Mouse (Mus musculus): ENCODE measurements at regions not wholly inside any gene's neighbourhood (a gene's known extent, or its start where the extent isn't known, plus 50 kb on each side); places are given as distances from the start of the nearest gene placed in this dataset.

DNA sequence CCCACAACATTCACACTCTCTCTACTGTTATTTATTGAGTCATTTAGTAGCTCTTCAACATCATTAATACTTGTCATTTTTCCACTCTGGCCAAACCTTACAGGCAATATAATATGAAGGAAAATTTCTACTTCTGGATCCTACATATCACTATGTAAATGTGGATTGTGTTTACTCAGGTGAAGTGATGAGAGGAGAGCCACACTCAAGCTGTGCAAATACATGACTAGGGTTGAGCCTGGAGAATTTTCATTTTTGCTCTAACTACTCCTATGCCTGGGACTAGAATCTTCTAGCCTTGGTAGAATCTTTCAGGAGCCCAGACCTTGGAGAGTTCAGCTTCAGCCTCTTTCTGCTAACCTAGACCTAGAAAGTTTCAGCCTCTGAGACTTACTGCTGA lies 166.9 kb upstream of the Fam83b start:
- no peak for TF ChIP-seq CTCF (IDR thresholded peaks at IDR 0.05; ENCODE audit: low read depth)
- TF ChIP-seq EP300 (IDR thresholded peaks at IDR 0.05; ENCODE audit: low read depth), result no peak

Data from liver, embryonic 14.5 days (tissue).